Mouse (Mus musculus): ENCODE results near the gene 4931429L15Rik. TPM values are rescaled to one million over a fixed set of nuclear protein-coding genes. Genes with fewer than 3 reads are reported as not detected.
A peak's percentile ranks its signal among the peaks of the same experiment; 100 is the strongest.

4931429L15Rik gene
- total RNA-seq, 4 experiments from 2014 or later: not detected

GRCm38 (mm10) chr9:46327706-46328571 lies 8.2 kb upstream of the 4931429L15Rik start:
- no peak for DNase-seq (ENCODE audit: low spot score in 2 of 2)

- DNase-seq (ENCODE audit: low spot score in 2 of 2): no peak
These were observed 7.1 kb upstream of the 4931429L15Rik start for GRCm38 (mm10) chr9:46326694-46327405.

GRCm38 (mm10) chr9:46320461-46320860 lies 675 bp upstream of the 4931429L15Rik start:
- DNase-seq (ENCODE audit: low spot score in 2 of 2): no peak

GRCm38 (mm10) chr9:46317957-46318356 lies 1.8 kb downstream of the 4931429L15Rik start:
- no peak for DNase-seq (ENCODE audit: low spot score in 2 of 2)

GRCm38 (mm10) chr9:46316909-46317308 lies 2.9 kb downstream of the 4931429L15Rik start:
- DNase-seq (ENCODE audit: low spot score in 2 of 2): no peak

- no peak for DNase-seq (ENCODE audit: low spot score in 2 of 2)
These were observed 3.4 kb downstream of the 4931429L15Rik start for GRCm38 (mm10) chr9:46316388-46316787.

- no peak for DNase-seq (ENCODE audit: low spot score in 2 of 2)
These were observed 3.9 kb downstream of the 4931429L15Rik start for GRCm38 (mm10) chr9:46315807-46316365.

GRCm38 (mm10) chr9:46314921-46315320 lies 4.9 kb downstream of the 4931429L15Rik start:
- DNase-seq (ENCODE audit: low spot score in 2 of 2): no peak

- DNase-seq (ENCODE audit: low spot score in 2 of 2): peak; percentile 17 to 40
These were observed 5.3 kb downstream of the 4931429L15Rik start for GRCm38 (mm10) chr9:46314507-46314906.

- no peak for DNase-seq (ENCODE audit: low spot score in 2 of 2)
These were observed 10.7 kb downstream of the 4931429L15Rik start for GRCm38 (mm10) chr9:46309121-46309520.

GRCm38 (mm10) chr9:46302142-46302541 lies 17.6 kb downstream of the 4931429L15Rik start:
- no peak for DNase-seq (ENCODE audit: low spot score in 2 of 2)

- peak in 1 of 2 experiments; percentile 24 for DNase-seq (ENCODE audit: low spot score in 2 of 2)
These were observed 21.4 kb downstream of the 4931429L15Rik start for GRCm38 (mm10) chr9:46298381-46298780.

GRCm38 (mm10) chr9:46282631-46283436 lies 37.0 kb downstream of the 4931429L15Rik start, which contains the start of gene Bud13:
Gene Bud13 (plus strand): TSS chr9:46283008.
- peak; percentile 84 to 87 for DNase-seq (ENCODE audit: low spot score in 2 of 2)

- DNase-seq (ENCODE audit: low spot score in 2 of 2): no peak
These were observed 45.3 kb downstream of the 4931429L15Rik start for GRCm38 (mm10) chr9:46274494-46274893.

- DNase-seq (ENCODE audit: low spot score in 2 of 2): peak; percentile 75 to 83
These were observed 46.9 kb downstream of the 4931429L15Rik start, which contains the start of gene Zpr1 for GRCm38 (mm10) chr9:46272677-46273454. Gene Zpr1 (plus strand): TSS chr9:46273064.

GRCm38 (mm10) chr9:46272070-46272469 lies 47.7 kb downstream of the 4931429L15Rik start:
- DNase-seq (ENCODE audit: low spot score in 2 of 2): no peak

- no peak for DNase-seq (ENCODE audit: low spot score in 2 of 2)
These were observed 49.0 kb downstream of the 4931429L15Rik start for GRCm38 (mm10) chr9:46270782-46271181.

- DNase-seq (ENCODE audit: low spot score in 2 of 2): no peak
These were observed 50.7 kb downstream of the 4931429L15Rik start for GRCm38 (mm10) chr9:46269125-46269524.

GRCm38 (mm10) chr9:46268343-46268873 lies 51.4 kb downstream of the 4931429L15Rik start, which contains the start of gene Apoa5:
Gene Apoa5 (plus strand): TSS chr9:46268633.
- DNase-seq (ENCODE audit: low spot score in 2 of 2): no peak

- DNase-seq (ENCODE audit: low spot score in 2 of 2): no peak
These were observed 58.7 kb downstream of the 4931429L15Rik start for GRCm38 (mm10) chr9:46261131-46261530.
